Mouse (Mus musculus) liver, embryonic 14.5 days (tissue): ENCODE data around the gene Cnih4. TPM values are rescaled to one million over a fixed set of nuclear protein-coding genes. Genes with fewer than 3 reads are reported as not detected.

ENCODE experiments used
- ATAC-seq: fragments of 200-750 bp; cut with Nextera tagmentation; 2 replicates; pipeline ENCODE4 v1.8.0; 2017; ENCODE audit warnings: moderate number of reproducible peaks, mild to moderate bottlenecking, moderate library complexity; ENCODE audit not compliant: insufficient read depth
- DNase-seq, 3 experiments: peaks; one replicate each; pipeline ENCODE4 v3.0.0-alpha.2; 2012 to 2013; ENCODE audit warnings: low read depth in 3 of 3, low spot score in 3 of 3
- H3K27ac ChIP-seq: fragments of 300-500 bp; sonication (generic); 2 replicates; pipeline ENCODE4 v1.5.1; 2014; ENCODE audit warnings: moderate library complexity, mild to moderate bottlenecking, control low read depth, inconsistent platforms
- H3K27me3 ChIP-seq: fragments of 300-500 bp; sonication (generic); 2 replicates; pipeline ENCODE4 v1.6.1; 2014; ENCODE audit warnings: mild to moderate bottlenecking, low read length, moderate library complexity; ENCODE audit not compliant: control insufficient read depth, insufficient read depth
- H3K36me3 ChIP-seq: fragments of 300-500 bp; sonication (generic); replicated peaks from 2 replicates; pipeline ENCODE4 v1.6.1; 2014; ENCODE audit warnings: low read depth; ENCODE audit not compliant: control insufficient read depth, insufficient read depth
- H3K4me1 ChIP-seq, 2 experiments: fragments of 200-500 bp in 1 of 2; fragments of 300-500 bp in 1 of 2; sonication (generic) in 1 of 2; replicated peaks; 2 replicates each; pipeline ENCODE4 v1.6.1; 2012 to 2014; ENCODE audit warnings: antibody characterized with exemption in 1 of 2, inconsistent platforms in 1 of 2, low read length in 1 of 2; ENCODE audit not compliant: control insufficient read depth in 2 of 2, insufficient read depth in 2 of 2
- H3K4me2 ChIP-seq: fragments of 300-500 bp; sonication (generic); 2 replicates; pipeline ENCODE4 v1.6.1; 2014; ENCODE audit warnings: low read depth, mild to moderate bottlenecking, control low read depth, moderate library complexity
- H3K4me3 ChIP-seq, 2 experiments: fragments of 200-500 bp in 1 of 2; fragments of 300-500 bp in 1 of 2; sonication (generic) in 1 of 2; 2 replicates each; pipeline ENCODE4 v1.5.1; 2012 to 2014; ENCODE audit warnings: low read depth in 2 of 2, low read length in 2 of 2, mild to moderate bottlenecking in 2 of 2, control low read depth in 1 of 2, inconsistent platforms in 1 of 2, moderate library complexity in 1 of 2; ENCODE audit not compliant: insufficient read depth in 1 of 2
- H3K9ac ChIP-seq: fragments of 300-500 bp; sonication (generic); replicated peaks from 2 replicates; pipeline ENCODE4 v1.6.1; 2014; ENCODE audit warnings: mild to moderate bottlenecking, control low read depth, moderate library complexity
- H3K9me3 ChIP-seq: fragments of 300-500 bp; sonication (generic); 2 replicates; pipeline ENCODE4 v1.6.1; 2016; ENCODE audit warnings: low read length, mixed read lengths; ENCODE audit not compliant: control insufficient read depth
- CTCF ChIP-seq: IDR thresholded peaks from 2 replicates; pipeline ENCODE4 v1.5.1; 2016; ENCODE audit warnings: antibody characterized with exemption, low read depth, control low read depth
- EP300 ChIP-seq: IDR thresholded peaks from 2 replicates; pipeline ENCODE4 v1.6.1; 2016; ENCODE audit warnings: antibody characterized with exemption, low read depth
- WGBS: fragments of 180-500 bp; shearing (Covaris S2); extraction: QIAGEN DNeasy Blood & Tissue Kit; methylation state at CpG from one replicate; pipeline ENCODE4 v1.1.7; 2014; ENCODE audit not compliant: insufficient replicate concordance; 5-methylcytosine and 5-hydroxymethylcytosine counted together
- polyA plus RNA-seq, 2 experiments: library from polyadenylated mRNA; depleted of rRNA in 1 of 2; stranded (reverse) in 1 of 2; unstranded in 1 of 2; fragments of >200 nt; fragmentation: Nextera tagmentation in 1 of 2; extraction: Ambion mirVana in 1 of 2; gene quantifications; 2 replicates each; pipeline versions ENCODE4 v1.2.1 to v1.2.3; 2012 to 2014

Cnih4 gene
- polyA plus RNA-seq, 2 experiments, result 10.0 to 53.3 TPM

- WGBS, result 14% methylated on average over 4 of the region's 4 CpGs
- no peak for ATAC-seq
- H3K27ac ChIP-seq, result peak overlapping the region; percentile 97
- H3K4me3 ChIP-seq, result peak overlapping the region; percentile 96 to 99
- H3K9me3 ChIP-seq, result no peaks in the 10 kb centered on the region
- TF ChIP-seq EP300 (no peak), CTCF (no peak)
- peaks cover 34% of the 10 kb centered on the region for H3K36me3 ChIP-seq
- H3K27me3 ChIP-seq, result no peaks in the 10 kb centered on the region
- peak overlapping the region; percentile 99 for H3K9ac ChIP-seq
- no peak for DNase-seq
- peaks cover 20 to 29% of the 10 kb centered on the region in 2 experiments for H3K4me1 ChIP-seq
- peak overlapping the region; percentile 80 for H3K4me2 ChIP-seq
Measured at GRCm38 (mm10) chr1:181210147-181210546, 65.7 kb downstream of the Cnih4 start.

GRCm38 (mm10) chr1:181210601-181211402 is 66.3 kb downstream of the Cnih4 start:
- Histone ChIP-seq H3K4me3 (peak overlapping the region; percentile 96 to 99), H3K9me3 (no peaks in the 10 kb centered on the region), H3K4me1 (peaks cover 26 to 35% of the 10 kb centered on the region in 2 experiments), H3K4me2 (peak overlapping the region; percentile 80), H3K27me3 (no peaks in the 10 kb centered on the region), H3K9ac (peak overlapping the region; percentile 99), H3K36me3 (peaks cover 28% of the 10 kb centered on the region), H3K27ac (peak overlapping the region; percentile 97)
- peak; percentile 19; the same call in 1 of the 2 replicates for ATAC-seq
- no peak for TF ChIP-seq CTCF
- TF ChIP-seq EP300, result no peak
- DNase-seq, result peak; percentile 47 to 60 (median 51)
- 1% methylated on average over 54 of the region's 56 CpGs for WGBS

GRCm38 (mm10) chr1:181211403-181211919 is 67.0 kb downstream of the Cnih4 start:
- peaks cover 23% of the 10 kb centered on the region for H3K36me3 ChIP-seq
- peak overlapping the region; percentile 80 for H3K4me2 ChIP-seq
- under 1% methylated on average over 38 of the region's 72 CpGs for WGBS
- H3K27ac ChIP-seq, result peak overlapping the region; percentile 97
- no peak for DNase-seq
- peak overlapping the region; percentile 99 for H3K9ac ChIP-seq
- peak; percentile 7; the same call in 1 of the 2 replicates for ATAC-seq
- TF ChIP-seq EP300 (no peak), CTCF (no peak)
- H3K27me3 ChIP-seq, result no peaks in the 10 kb centered on the region
- no peaks in the 10 kb centered on the region for H3K9me3 ChIP-seq
- H3K4me1 ChIP-seq, result peaks cover 31 to 41% of the 10 kb centered on the region in 2 experiments
- H3K4me3 ChIP-seq, result peak overlapping the region; percentile 96 to 99

- WGBS, result under 1% methylated on average over 52 of the region's 54 CpGs
- H3K27ac ChIP-seq, result peak within 1 kb of the TSS; percentile 97
- H3K9me3 ChIP-seq, result no peaks in the 10 kb centered on the region
- peaks cover 17% of the 10 kb centered on the region for H3K36me3 ChIP-seq
- no peaks in the 10 kb centered on the region for H3K27me3 ChIP-seq
- TF ChIP-seq EP300 (no peak), CTCF (peak; percentile 29)
- H3K4me2 ChIP-seq, result peak within 1 kb of the TSS; percentile 80
- peak; percentile 77 to 79 (median 77) for DNase-seq
- peak within 1 kb of the TSS; percentile 96 to 99 for H3K4me3 ChIP-seq
- peak within 1 kb of the TSS; percentile 99 for H3K9ac ChIP-seq
- peaks cover 36 to 45% of the 10 kb centered on the region in 2 experiments for H3K4me1 ChIP-seq
- ATAC-seq, result peak; percentile 76
Measured at GRCm38 (mm10) chr1:181211920-181212633, 67.6 kb downstream of the Cnih4 start, which contains the start of gene Wdr26. TSS of gene Wdr26 (minus strand) at chr1:181212001.
